Mouse (Mus musculus) common myeloid progenitor, adult 5-6 weeks (primary cell): ENCODE data around the gene Slc44a4. TPM values are rescaled to one million over a fixed set of nuclear protein-coding genes. Genes with fewer than 3 reads are reported as not detected.
A peak's percentile ranks its signal among the peaks of the same experiment; 100 is the strongest.
"Not testable (repeated sequence)": the region's sequence is repeated elsewhere in the genome, so short reads cannot be mapped to it uniquely, and the experiment has no call there.

Experiments used
- ATAC-seq: replicated peaks from 2 replicates; pipeline ENCODE4 v1.8.0; 2016; ENCODE audit warnings: low read depth, mild to moderate bottlenecking, moderate TSS enrichment, inconsistent platforms; ENCODE audit not compliant: poor library complexity, severe bottlenecking
- total RNA-seq: library from RNA; stranded (forward); fragments of 200-1000, 187-1606 nt; gene quantifications from 2 replicates; pipeline ENCODE4 v1.2.3, GENCODE M21; 2017

Gene Slc44a4
- total RNA-seq, 1 experiment from 2014 or later: not detected

DNA sequence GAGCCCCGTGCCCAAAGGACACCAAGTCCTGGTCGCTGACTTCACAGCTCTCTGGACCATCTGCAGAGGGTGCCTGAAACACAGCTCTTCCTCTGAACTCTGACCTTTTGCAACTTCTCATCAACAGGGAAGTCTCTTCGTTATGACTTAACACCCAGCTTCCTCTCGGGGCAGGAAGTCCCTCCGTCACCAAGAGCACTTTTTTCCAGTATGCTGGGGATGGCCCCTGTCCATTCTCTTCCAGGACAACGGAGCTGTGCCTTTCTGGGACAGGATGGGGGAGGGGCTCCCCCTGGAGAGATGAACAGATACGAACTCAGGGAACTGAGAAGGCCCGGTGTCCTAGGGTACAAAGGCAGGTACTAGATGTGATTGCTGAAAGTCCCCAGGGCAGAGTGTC, 20.6 kb downstream of the Slc44a4 start:
- no peak for ATAC-seq

DNA sequence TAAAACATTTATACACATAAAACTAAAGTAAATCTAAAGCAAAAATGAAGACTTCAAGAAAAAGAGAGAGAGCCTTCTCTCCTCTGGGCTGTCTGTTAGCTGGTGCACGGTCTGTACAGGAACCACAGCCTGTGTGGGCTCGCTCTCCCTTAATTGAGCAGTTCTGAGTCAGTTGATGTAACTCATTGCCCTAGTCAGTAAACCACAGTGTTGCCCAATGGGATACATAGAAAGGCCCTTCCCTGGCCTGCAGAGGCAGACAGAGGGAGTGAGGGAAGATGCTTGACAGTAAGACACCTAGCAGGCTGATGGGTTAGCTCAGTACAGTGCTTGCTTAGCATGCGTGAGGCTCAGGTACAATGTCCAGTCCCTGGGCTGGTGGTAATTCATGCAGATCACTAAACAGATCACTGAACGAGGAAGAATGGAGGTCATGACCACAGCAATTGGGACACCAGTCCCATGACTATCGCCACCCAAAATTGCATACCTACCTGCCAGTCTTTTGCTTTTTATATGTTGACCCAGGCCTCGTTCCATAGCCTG, 23.8 kb downstream of the Slc44a4 start:
- peak; percentile 24; the same call in 1 of the 2 replicates for ATAC-seq

DNA sequence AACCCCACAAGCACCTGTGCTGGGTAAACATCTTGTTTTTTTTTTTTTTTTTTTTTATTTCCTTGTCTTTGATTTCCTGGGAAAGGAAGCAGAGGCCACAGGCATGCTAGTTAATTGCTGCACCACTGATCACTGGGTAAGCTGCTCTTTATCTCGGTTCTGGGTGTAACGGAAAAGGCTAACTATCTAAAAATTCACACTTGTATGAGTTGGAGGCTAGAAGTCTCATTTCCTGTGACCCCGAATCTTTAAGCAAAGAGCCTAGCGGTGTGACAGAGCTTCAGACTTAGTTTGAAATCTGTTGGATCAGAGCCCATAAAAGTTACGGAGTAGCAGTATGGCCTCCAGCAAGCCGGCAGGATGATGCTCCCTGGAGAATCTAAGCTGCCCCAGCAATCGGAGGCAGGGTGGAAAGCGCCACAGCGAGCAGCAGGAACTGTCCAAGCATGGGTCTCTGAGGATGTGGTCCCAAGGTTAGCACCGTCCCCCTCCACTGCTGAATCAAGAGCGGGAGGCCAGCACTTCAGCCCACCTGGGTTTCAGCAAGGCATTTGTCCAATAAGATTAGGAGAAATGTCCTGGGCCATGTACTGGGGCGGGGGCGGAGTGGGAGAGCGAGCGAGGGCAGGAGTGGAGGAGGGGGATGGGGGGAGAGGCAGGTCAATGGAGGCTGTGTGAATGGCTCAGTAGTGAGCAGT, 27.2 kb downstream of the Slc44a4 start:
- ATAC-seq: peak; percentile 63

DNA sequence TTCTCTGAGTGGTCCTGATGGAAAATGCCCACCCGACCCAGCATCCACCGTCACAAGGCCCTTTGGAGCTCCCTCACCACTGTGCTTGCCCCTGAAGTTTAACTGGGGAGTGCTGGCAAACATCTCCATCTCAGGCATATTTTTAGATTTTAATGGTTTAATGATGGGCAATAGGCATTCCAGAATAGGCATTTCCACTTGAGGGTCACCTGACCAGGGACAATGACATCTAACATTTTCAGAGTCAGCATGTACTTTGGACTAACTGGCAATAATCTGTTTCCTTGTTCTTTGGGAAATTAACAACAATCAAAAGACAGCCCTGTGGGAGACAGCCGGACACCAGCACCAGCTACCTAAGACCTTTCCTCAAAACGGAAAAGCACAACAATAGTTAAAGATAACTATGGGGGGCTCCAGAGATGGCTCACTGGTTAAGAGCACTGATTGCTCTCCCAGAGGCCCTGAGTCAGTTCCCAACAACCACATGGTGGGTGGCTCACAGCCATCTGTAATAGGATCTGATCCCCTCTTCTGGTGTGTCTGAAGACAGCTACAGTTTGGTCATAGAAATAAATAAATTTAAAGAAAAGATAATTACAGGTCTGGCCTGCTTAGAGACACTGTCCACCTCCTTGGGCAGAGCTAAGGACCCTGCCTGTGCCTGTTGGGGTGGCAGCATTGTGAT, 29.0 kb downstream of the Slc44a4 start:
- ATAC-seq: no peak

DNA sequence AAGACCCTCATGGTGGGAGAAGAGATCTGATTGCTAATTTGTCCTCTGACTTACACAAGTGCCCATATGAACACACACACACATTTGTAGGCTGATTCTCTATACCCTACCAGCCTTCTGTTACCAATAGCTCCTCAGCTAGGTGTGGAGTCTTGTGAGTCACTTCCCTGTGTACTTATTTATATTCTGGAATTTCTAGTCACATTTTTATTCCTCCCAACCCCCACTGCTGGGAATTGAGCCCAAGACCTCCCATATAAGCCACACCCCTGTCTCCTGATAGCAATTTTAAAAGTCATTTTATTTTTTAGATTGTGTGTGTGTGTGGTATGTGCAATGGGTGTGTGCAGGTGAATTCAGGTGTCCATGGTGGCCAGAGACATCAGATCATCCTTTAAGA, 30.1 kb downstream of the Slc44a4 start:
- ATAC-seq: no peak

DNA sequence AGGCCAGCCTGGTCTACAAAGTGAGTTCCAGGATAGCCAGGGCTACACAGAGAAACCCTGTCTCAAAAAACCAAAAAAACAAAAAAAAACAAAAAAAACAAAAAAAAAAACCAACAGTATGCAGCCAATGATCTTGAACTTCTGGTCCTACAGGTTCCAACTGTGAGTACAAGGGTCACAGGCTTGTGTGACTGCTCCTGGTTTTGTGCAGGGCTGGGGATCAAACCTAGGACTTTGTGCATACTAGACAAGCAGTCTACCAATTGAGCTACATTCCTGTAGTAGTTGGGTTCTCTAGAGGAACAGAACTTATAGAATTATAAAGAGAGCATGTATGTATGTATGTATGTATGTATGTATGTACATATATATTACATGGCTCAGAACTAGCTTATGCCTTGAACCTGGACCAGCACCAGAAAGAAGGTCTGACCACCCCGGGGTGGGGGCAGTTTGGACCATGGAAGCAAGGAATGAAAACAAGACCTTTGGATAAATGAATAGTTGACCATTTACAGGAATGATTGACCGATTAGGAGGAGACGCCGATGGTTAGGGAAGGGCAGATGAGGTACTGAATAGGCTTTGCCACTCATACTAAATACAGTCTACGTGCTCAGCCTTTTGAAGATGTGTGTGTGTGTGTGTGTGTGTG, 32.3 kb downstream of the Slc44a4 start:
- ATAC-seq: no peak

DNA sequence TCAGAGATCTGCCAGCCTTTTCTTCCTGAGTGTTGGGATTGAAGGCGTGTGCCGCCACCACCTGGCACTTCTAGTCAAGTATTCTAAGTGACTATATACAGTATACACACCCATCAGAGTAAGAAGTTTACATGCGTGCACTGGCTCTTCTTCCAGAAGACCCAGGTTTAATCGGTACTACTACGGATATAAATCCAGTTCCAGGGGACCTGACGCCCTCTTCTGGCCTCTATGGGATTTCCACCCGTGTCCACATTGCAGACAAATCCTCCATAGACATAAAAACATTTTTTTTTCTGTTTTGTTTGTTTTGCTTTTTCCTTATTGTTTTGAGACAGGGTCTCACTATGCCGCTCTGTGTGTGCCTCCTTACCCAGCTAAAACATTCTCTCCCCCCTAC, 33.3 kb downstream of the Slc44a4 start:
- ATAC-seq: no peak

DNA sequence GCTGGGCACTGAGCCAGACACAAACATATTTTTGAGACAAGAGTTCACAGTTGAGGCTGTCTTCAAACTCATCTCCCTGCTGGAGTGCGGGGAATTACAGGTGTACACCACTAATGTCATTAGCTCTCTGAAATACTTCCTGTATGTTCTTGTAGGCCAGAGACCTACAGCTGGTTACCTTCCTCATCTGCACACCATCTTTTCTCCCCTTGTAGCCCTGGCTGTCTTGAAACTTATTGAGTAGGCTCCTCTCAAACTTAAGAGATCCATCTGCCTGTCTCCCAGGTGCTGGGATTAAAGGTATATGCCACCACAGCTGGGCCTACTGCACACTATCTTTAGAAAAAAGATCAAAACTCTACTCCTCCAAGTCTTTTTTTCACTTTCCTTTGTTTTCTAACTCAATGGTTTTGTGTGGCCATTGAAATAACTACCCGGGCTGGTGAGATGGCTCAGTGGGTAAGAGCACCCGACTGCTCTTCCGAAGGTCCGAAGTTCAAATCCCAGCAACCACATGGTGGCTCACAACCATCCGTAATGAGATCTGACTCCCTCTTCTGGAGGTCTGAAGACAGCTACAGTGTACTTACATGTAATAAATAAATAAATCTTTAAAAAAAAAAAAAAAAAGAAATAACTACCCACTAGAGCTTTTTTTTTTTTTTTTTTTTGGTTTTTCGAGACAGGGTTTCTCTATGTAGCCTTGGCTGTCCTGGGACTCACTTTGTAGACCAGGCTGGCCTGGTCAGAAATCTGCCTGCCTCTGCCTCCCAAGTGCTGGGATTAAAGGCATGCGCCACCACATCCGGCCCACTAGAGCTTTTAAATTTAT, 34.7 kb downstream of the Slc44a4 start:
- ATAC-seq: not testable (repeated sequence)

DNA sequence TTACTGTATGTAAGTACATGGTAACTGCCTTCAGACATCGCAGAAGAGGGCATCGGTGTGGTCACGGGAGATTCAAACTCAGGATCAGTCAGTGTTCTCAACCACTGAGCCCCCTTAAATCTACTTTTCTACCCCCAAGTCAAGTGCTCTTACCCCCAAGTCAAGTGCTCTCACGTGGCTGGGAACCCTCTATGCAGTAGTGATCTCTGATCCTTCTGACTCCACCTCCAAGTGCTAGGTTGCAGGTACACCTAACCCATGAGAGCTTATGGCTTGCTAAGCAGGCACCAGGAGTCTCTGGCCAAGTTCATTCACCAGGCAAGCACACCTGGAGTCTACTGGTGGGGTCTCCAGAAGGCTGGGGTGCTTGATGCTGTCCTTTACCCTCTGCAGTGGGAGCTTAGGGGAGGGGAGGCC, 35.3 kb downstream of the Slc44a4 start:
- no peak for ATAC-seq

DNA sequence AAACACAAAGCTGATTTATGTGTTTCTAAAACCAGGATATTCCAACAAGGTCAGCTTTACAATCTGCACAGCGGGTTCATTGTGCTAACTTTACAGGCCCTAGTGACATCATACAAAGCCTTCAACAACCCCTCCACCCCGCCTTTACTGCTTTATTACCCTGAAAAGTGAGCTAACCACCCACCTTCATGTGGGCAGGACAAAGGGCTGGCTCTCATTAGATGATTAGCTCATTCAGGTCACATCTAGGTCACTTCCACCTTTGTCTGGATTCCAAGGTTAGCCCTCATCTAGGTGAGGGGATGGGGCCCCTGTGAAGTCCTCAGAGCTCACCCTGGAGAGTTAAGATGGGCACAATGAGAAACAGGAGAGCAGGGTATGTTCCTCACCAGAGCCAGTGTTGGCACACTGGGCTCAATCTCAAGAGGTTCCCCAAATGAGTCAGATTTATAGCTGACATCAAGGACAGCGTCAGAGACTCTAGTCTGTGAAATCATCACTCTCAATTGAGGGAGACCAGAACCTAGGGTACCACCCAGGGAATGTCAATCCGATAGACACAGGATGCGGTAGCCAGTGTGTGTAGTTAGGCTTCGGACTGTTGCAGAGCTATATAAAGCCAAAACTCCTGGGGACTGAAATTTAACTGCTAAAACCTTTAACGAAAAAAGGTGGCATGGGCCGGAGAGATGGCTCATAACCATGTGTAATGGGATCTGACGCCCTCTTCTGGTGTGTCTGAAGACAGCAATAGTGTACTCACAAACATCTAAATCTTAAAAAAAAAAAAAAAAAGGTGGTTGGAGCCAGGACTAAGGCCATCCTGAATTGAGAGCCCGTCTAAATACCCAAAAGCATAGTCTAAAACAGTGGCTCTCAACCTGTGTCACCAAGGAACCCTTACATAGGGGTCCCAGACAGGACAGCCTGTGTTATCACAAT, 36.5 kb downstream of the Slc44a4 start:
- ATAC-seq: no peak

DNA sequence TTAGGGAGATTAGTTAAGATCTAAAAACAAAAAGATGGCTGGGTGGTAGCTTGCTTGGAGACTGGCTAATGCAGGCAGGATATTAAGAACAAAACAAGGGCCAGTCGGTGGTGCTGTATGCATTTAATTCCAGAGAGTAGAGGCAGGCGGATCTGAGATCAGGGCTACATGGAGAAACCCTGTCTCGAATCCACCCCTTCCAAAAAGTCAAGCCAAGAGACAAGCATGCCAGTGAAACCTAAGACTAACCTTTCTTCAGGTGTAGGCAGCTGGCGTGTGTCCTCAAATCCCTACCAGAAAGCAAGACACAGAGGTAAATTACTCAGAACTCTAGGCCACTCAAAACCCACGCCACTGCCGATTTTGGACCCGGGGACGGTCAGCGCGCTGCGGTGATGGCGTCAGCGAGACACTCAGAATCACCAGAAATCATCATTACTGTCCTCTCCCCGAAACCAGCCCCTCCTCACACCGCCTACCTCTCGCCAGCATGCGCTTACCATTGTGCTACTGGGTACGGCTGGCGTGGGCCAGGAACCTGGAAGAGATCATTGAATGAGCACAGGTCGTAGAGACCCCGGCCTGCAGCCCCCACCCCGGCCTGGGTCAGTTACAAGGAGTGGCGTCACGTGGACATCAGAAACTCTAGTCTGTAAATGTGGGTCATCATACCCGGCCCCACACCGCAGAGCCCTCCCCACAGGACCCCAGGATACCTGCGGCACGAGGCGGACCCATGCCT, 37.5 kb downstream of the Slc44a4 start:
- no peak for ATAC-seq

DNA sequence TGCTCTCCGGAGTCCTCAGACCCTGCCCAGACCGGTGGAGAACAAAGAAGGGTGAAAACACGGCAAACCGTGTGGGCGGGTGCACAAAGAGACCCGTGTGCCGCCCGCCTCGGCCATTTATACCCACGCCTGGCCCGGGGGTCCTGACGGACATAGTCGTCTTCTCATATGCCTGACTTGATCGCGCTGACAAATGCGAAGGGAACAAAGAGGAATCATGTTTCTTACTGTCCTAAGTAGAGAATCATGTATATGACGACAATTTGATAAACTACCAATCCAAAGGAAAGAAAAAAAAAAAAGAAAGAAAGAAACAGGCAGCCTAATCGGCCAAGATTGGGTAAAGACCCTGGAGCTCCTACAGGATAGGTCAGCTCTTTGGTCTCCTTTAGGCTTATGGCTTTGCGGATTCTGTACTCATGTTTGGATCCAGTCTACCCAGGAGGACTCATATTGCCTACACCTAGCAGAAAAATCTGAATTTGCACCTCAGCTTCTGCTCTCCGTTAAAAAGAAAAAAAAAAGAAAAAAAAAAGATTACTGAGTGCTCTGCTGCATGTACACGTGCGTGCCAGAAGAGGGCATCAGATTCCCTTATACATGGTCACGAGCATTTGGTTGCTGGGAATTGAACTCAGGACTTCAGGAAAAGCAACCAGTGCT, 38.2 kb downstream of the Slc44a4 start:
- peak; percentile 81 for ATAC-seq

DNA sequence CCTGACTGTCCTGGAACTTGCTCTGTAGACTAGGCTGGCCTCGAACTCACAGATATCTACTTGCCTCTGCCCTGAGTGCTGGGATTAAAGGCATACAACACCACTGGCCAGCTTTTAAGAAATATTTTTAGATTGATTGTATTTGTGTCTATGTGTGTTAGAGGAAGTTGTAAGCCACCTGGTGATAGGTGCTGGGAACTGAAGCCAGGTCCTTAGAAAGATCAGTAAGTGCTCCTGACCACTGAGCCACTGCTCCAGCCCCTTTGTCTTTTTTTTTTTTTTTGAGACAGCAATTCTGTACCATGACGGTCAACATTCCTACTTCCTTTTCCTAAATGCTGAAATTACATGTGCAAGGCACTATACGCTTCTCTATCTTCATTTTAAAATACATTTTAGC, 39.0 kb downstream of the Slc44a4 start:
- no peak for ATAC-seq

DNA sequence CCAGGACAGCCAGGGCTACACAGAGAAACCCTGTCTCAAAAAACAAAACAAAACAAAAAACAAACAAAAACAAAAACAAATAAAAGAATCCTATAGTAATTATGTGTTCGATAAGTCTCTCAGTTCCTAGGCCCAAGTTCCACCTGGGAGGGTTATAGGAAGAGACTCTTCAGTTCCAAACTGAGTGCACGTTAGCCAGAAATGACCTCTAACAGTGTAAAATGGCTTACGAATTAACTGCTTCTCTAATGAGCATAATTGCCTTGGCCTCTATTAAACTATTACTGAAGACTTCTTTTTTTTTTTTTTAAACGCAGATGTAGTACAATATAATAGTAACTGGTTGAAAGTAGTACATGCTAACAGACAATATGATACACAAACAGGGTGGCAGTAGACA, 39.6 kb downstream of the Slc44a4 start:
- no peak for ATAC-seq

DNA sequence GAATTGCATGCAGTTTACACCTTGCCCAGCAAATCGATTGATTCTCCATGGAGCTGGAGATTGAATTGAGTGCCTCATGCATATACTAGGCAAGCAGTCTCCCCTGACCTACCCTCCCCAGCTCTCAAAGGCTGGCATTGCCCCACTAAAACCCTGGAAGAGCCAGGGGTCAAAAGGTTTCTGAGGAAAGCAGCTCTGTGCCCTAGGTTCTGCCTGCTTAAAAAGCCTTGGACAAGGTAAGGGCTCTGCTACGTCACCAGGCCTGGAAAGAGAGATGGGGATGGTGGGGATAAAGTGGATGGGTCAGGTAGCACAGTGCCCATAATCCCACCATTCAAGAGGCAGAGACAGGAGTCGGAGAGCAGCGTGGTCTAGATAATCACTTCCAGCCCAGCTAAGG, 40.6 kb downstream of the Slc44a4 start:
- ATAC-seq: no peak

DNA sequence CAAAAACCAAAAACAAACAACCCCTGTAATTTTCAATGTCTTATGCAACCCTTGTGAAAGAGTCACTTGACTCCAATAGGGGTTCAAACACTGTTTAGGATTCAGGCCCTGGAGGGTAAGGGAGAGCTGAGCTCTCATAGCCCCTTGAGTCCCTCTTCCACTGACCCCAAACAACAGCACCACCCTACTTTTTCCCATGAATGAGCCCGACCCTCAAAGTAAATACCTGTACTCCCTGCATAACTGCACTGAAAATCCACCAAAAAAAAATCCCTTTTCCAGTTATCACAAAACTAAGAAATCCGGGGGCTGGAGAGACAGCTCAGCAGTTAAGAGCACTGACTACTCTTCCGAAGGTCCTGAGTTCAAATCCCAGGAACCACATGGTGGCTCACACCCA, 41.6 kb downstream of the Slc44a4 start:
- ATAC-seq: no peak

DNA sequence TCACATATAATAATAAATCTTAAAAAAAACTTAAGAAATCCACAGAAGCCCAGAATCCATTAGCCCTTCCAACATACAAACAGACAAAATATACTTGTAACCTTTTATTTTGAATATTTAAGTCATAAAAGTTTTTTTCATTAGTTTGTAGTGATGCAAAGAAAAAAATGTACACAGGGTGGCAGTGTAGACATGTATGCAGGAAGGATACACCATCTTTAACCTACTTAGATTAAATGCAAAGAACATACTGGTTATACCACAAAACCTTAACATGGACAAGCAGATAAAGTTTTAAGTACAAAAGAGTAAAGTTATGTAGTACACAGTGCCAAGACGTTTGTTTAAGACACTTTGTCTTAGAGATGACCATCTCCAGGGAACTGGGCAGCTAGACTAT, 42.1 kb downstream of the Slc44a4 start:
- ATAC-seq: no peak

DNA sequence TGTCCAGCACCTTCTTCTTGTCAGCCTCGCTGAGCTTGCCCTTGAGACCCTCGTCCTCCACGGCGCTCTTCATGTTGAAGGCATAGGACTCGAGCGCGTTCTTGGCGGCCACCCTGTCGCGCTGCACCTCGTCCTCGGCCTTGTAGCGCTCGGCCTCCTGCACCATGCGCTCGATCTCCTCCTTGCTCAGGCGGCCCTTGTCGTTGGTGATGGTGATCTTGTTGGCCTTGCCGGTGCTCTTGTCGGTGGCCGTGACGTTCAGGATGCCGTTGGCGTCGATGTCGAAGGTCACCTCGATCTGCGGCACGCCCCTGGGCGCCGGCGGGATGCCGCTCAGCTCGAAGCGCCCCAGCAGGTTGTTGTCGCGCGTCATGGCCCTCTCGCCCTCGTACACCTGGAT, 43.0 kb downstream of the Slc44a4 start:
- ATAC-seq: not testable (repeated sequence)
